Mouse (Mus musculus): ENCODE measurements around the gene Gnb4. TPM values are rescaled to one million over a fixed set of nuclear protein-coding genes. Genes with fewer than 3 reads are reported as not detected.

Gene Gnb4
- polyA plus RNA-seq (2014; fragmentation: Nextera tagmentation; extraction: Ambion mirVana): 47.3 and 48.5 TPM in 2 replicates

GRCm38 (mm10) chr3:32616331-32617052 is at the start of gene Gnb4:
Gene Gnb4 (minus strand): TSS chr3:32616585.
- WGBS: 2% methylated on average over 58 of the region's 83 CpGs
- Histone ChIP-seq H3K4me2 (ENCODE audit: low read depth, low read length) (peak within 1 kb of the TSS; percentile 49), H3K9ac (replicated peaks; ENCODE audit: low read length) (peak within 1 kb of the TSS; percentile 68), H3K4me1 (ENCODE audit: control insufficient read depth, insufficient read depth, low read length) (no peaks in the 10 kb centered on the region), H3K4me3 (ENCODE audit: low read depth, low read length) (peak within 1 kb of the TSS; percentile 65), H3K9me3 (replicated peaks; ENCODE audit: control insufficient read depth, low read length) (no peaks in the 10 kb centered on the region), H3K27me3 (ENCODE audit: control insufficient read depth, insufficient read depth, low read length) (no peaks in the 10 kb centered on the region), H3K36me3 (replicated peaks; ENCODE audit: control insufficient read depth, insufficient read depth, low read depth, low read length) (no peaks in the 10 kb centered on the region), H3K27ac (replicated peaks; ENCODE audit: low read depth, low read length) (no peak within 1 kb of the TSS)
- peak; percentile 93 for ATAC-seq (replicated peaks; ENCODE audit: insufficient number of reproducible peaks, low FRiP score, low TSS enrichment, low read depth)
- DNase-seq (ENCODE audit: low spot score): peak; percentile 83

GRCm38 (mm10) chr3:32661556-32661930 is 45.2 kb upstream of the Gnb4 start:
- ATAC-seq (replicated peaks; ENCODE audit: insufficient number of reproducible peaks, low FRiP score, low TSS enrichment, low read depth) (no peak), DNase-seq (ENCODE audit: low spot score) (no peak)
- Histone ChIP-seq H3K4me3 (ENCODE audit: low read depth, low read length) (no peak overlapping the region), H3K9ac (replicated peaks; ENCODE audit: low read length) (no peak overlapping the region), H3K4me2 (ENCODE audit: low read depth, low read length) (no peak overlapping the region), H3K4me1 (ENCODE audit: control insufficient read depth, insufficient read depth, low read length) (no peaks in the 10 kb centered on the region), H3K27ac (replicated peaks; ENCODE audit: low read depth, low read length) (no peak overlapping the region), H3K27me3 (ENCODE audit: control insufficient read depth, insufficient read depth, low read length) (no peaks in the 10 kb centered on the region), H3K36me3 (replicated peaks; ENCODE audit: control insufficient read depth, insufficient read depth, low read depth, low read length) (no peaks in the 10 kb centered on the region), H3K9me3 (replicated peaks; ENCODE audit: control insufficient read depth, low read length) (no peaks in the 10 kb centered on the region)
- 83% methylated on average over 3 of the region's 3 CpGs for WGBS

- Histone ChIP-seq H3K9me3 (replicated peaks; ENCODE audit: control insufficient read depth, low read length) (no peaks in the 10 kb centered on the region), H3K4me1 (ENCODE audit: control insufficient read depth, insufficient read depth, low read length) (no peaks in the 10 kb centered on the region), H3K27me3 (ENCODE audit: control insufficient read depth, insufficient read depth, low read length) (no peaks in the 10 kb centered on the region), H3K4me3 (ENCODE audit: low read depth, low read length) (no peak overlapping the region), H3K9ac (replicated peaks; ENCODE audit: low read length) (no peak overlapping the region), H3K4me2 (ENCODE audit: low read depth, low read length) (no peak overlapping the region), H3K36me3 (replicated peaks; ENCODE audit: control insufficient read depth, insufficient read depth, low read depth, low read length) (no peaks in the 10 kb centered on the region), H3K27ac (replicated peaks; ENCODE audit: low read depth, low read length) (no peak overlapping the region)
- ATAC-seq (replicated peaks; ENCODE audit: insufficient number of reproducible peaks, low FRiP score, low TSS enrichment, low read depth): no peak
- 60% methylated on average over 8 of the region's 8 CpGs for WGBS
- DNase-seq (ENCODE audit: low spot score): no peak
Measured at GRCm38 (mm10) chr3:32660831-32661555, 44.6 kb upstream of the Gnb4 start.

- 42% methylated on average over 8 of the region's 8 CpGs for WGBS
- Histone ChIP-seq H3K27me3 (ENCODE audit: control insufficient read depth, insufficient read depth, low read length) (no peaks in the 10 kb centered on the region), H3K4me2 (ENCODE audit: low read depth, low read length) (no peak overlapping the region), H3K27ac (replicated peaks; ENCODE audit: low read depth, low read length) (no peak overlapping the region), H3K36me3 (replicated peaks; ENCODE audit: control insufficient read depth, insufficient read depth, low read depth, low read length) (no peaks in the 10 kb centered on the region), H3K4me1 (ENCODE audit: control insufficient read depth, insufficient read depth, low read length) (no peaks in the 10 kb centered on the region), H3K4me3 (ENCODE audit: low read depth, low read length) (no peak overlapping the region), H3K9ac (replicated peaks; ENCODE audit: low read length) (no peak overlapping the region), H3K9me3 (replicated peaks; ENCODE audit: control insufficient read depth, low read length) (no peaks in the 10 kb centered on the region)
- ATAC-seq (replicated peaks; ENCODE audit: insufficient number of reproducible peaks, low FRiP score, low TSS enrichment, low read depth) (no peak), DNase-seq (ENCODE audit: low spot score) (no peak)
Measured at GRCm38 (mm10) chr3:32660276-32660675, 43.9 kb upstream of the Gnb4 start.

GRCm38 (mm10) chr3:32659506-32659905 is 43.1 kb upstream of the Gnb4 start:
- no peaks in the 10 kb centered on the region for H3K36me3 ChIP-seq (replicated peaks; ENCODE audit: control insufficient read depth, insufficient read depth, low read depth, low read length)
- no peak overlapping the region for H3K4me2 ChIP-seq (ENCODE audit: low read depth, low read length)
- H3K9ac ChIP-seq (replicated peaks; ENCODE audit: low read length): no peak overlapping the region
- H3K4me1 ChIP-seq (ENCODE audit: control insufficient read depth, insufficient read depth, low read length): no peaks in the 10 kb centered on the region
- no peak for ATAC-seq (replicated peaks; ENCODE audit: insufficient number of reproducible peaks, low FRiP score, low TSS enrichment, low read depth)
- no peak overlapping the region for H3K27ac ChIP-seq (replicated peaks; ENCODE audit: low read depth, low read length)
- H3K9me3 ChIP-seq (replicated peaks; ENCODE audit: control insufficient read depth, low read length): no peaks in the 10 kb centered on the region
- DNase-seq (ENCODE audit: low spot score): no peak
- WGBS: 96% methylated on average over 2 of the region's 2 CpGs
- H3K27me3 ChIP-seq (ENCODE audit: control insufficient read depth, insufficient read depth, low read length): no peaks in the 10 kb centered on the region
- no peak overlapping the region for H3K4me3 ChIP-seq (ENCODE audit: low read depth, low read length)

GRCm38 (mm10) chr3:32658821-32659220 is 42.4 kb upstream of the Gnb4 start:
- no peaks in the 10 kb centered on the region for H3K9me3 ChIP-seq (replicated peaks; ENCODE audit: control insufficient read depth, low read length)
- H3K27me3 ChIP-seq (ENCODE audit: control insufficient read depth, insufficient read depth, low read length): no peaks in the 10 kb centered on the region
- H3K27ac ChIP-seq (replicated peaks; ENCODE audit: low read depth, low read length): no peak overlapping the region
- WGBS: 71% methylated on average over 16 of the region's 16 CpGs
- no peaks in the 10 kb centered on the region for H3K36me3 ChIP-seq (replicated peaks; ENCODE audit: control insufficient read depth, insufficient read depth, low read depth, low read length)
- no peak overlapping the region for H3K4me2 ChIP-seq (ENCODE audit: low read depth, low read length)
- no peak overlapping the region for H3K4me3 ChIP-seq (ENCODE audit: low read depth, low read length)
- no peak for DNase-seq (ENCODE audit: low spot score)
- no peak for ATAC-seq (replicated peaks; ENCODE audit: insufficient number of reproducible peaks, low FRiP score, low TSS enrichment, low read depth)
- no peaks in the 10 kb centered on the region for H3K4me1 ChIP-seq (ENCODE audit: control insufficient read depth, insufficient read depth, low read length)
- no peak overlapping the region for H3K9ac ChIP-seq (replicated peaks; ENCODE audit: low read length)

GRCm38 (mm10) chr3:32658401-32658800 is 42.0 kb upstream of the Gnb4 start:
- no peak overlapping the region for H3K9ac ChIP-seq (replicated peaks; ENCODE audit: low read length)
- DNase-seq (ENCODE audit: low spot score): no peak
- no peaks in the 10 kb centered on the region for H3K4me1 ChIP-seq (ENCODE audit: control insufficient read depth, insufficient read depth, low read length)
- no peak overlapping the region for H3K4me2 ChIP-seq (ENCODE audit: low read depth, low read length)
- H3K9me3 ChIP-seq (replicated peaks; ENCODE audit: control insufficient read depth, low read length): no peaks in the 10 kb centered on the region
- no peak for ATAC-seq (replicated peaks; ENCODE audit: insufficient number of reproducible peaks, low FRiP score, low TSS enrichment, low read depth)
- no peaks in the 10 kb centered on the region for H3K27me3 ChIP-seq (ENCODE audit: control insufficient read depth, insufficient read depth, low read length)
- no peak overlapping the region for H3K27ac ChIP-seq (replicated peaks; ENCODE audit: low read depth, low read length)
- no peak overlapping the region for H3K4me3 ChIP-seq (ENCODE audit: low read depth, low read length)
- 82% methylated on average over 7 of the region's 7 CpGs for WGBS
- no peaks in the 10 kb centered on the region for H3K36me3 ChIP-seq (replicated peaks; ENCODE audit: control insufficient read depth, insufficient read depth, low read depth, low read length)

GRCm38 (mm10) chr3:32656398-32656994 is 40.1 kb upstream of the Gnb4 start:
- 76% methylated on average over 10 of the region's 10 CpGs for WGBS
- no peaks in the 10 kb centered on the region for H3K36me3 ChIP-seq (replicated peaks; ENCODE audit: control insufficient read depth, insufficient read depth, low read depth, low read length)
- H3K9me3 ChIP-seq (replicated peaks; ENCODE audit: control insufficient read depth, low read length): no peaks in the 10 kb centered on the region
- H3K9ac ChIP-seq (replicated peaks; ENCODE audit: low read length): no peak overlapping the region
- H3K4me3 ChIP-seq (ENCODE audit: low read depth, low read length): no peak overlapping the region
- ATAC-seq (replicated peaks; ENCODE audit: insufficient number of reproducible peaks, low FRiP score, low TSS enrichment, low read depth) (no peak), DNase-seq (ENCODE audit: low spot score) (no peak)
- no peaks in the 10 kb centered on the region for H3K4me1 ChIP-seq (ENCODE audit: control insufficient read depth, insufficient read depth, low read length)
- no peak overlapping the region for H3K4me2 ChIP-seq (ENCODE audit: low read depth, low read length)
- H3K27ac ChIP-seq (replicated peaks; ENCODE audit: low read depth, low read length): no peak overlapping the region
- no peaks in the 10 kb centered on the region for H3K27me3 ChIP-seq (ENCODE audit: control insufficient read depth, insufficient read depth, low read length)

All from embryonic facial prominence, embryonic 11.5 days (tissue).